Mouse (Mus musculus) MEL (cell line): ENCODE results near the gene Kcng3. TPM values are rescaled to one million over a fixed set of nuclear protein-coding genes. Genes with fewer than 3 reads are reported as not detected.

Experiments used
- DNase-seq: peaks from one replicate; pipeline ENCODE4 v3.0.0; 2011; ENCODE audit warnings: low read depth, low spot score
- H3K27ac ChIP-seq: 2 replicates; pipeline ENCODE4 v1.5.1; 2012; ENCODE audit warnings: low read depth, mild to moderate bottlenecking, control low read depth, low read length, moderate library complexity; ENCODE audit not compliant: control insufficient read depth
- H3K27me3 ChIP-seq, 2 experiments: fragments of 150-350 bp in 1 of 2; sonication (generic) in 1 of 2; 2 replicates each; pipeline ENCODE4 v1.6.1; 2012; ENCODE audit warnings: low read length in 2 of 2, mild to moderate bottlenecking in 2 of 2, improper control_type of control experiment in 1 of 2, moderate library complexity in 1 of 2; ENCODE audit not compliant: insufficient read depth in 2 of 2, control insufficient read depth in 1 of 2
- H3K36me3 ChIP-seq, 2 experiments: 2 replicates each; pipeline ENCODE4 v1.6.1; 2012 to 2014; ENCODE audit warnings: low read length in 2 of 2, improper control_type of control experiment in 1 of 2, inconsistent platforms in 1 of 2, mild to moderate bottlenecking in 1 of 2; ENCODE audit not compliant: insufficient read depth in 2 of 2, control insufficient read depth in 1 of 2
- H3K4me1 ChIP-seq, 2 experiments: fragments of 150-350 bp in 1 of 2; sonication (generic) in 1 of 2; 2 replicates each; pipeline ENCODE4 v1.6.1; 2012; ENCODE audit warnings: low read length in 2 of 2, improper control_type of control experiment in 1 of 2, mild to moderate bottlenecking in 1 of 2; ENCODE audit not compliant: insufficient read depth in 2 of 2, control insufficient read depth in 1 of 2
- H3K4me3 ChIP-seq, 2 experiments: fragments of 150-350 bp in 1 of 2; sonication (generic) in 1 of 2; 2 replicates each; pipeline ENCODE4 v1.5.1; 2012; ENCODE audit warnings: low read depth in 2 of 2, low read length in 2 of 2, mild to moderate bottlenecking in 2 of 2, moderate library complexity in 2 of 2, control low read depth in 1 of 2, improper control_type of control experiment in 1 of 2; ENCODE audit not compliant: control insufficient read depth in 1 of 2, insufficient read depth in 1 of 2
- H3K79me2 ChIP-seq: 2 replicates; pipeline ENCODE4 v1.6.1; 2012; ENCODE audit warnings: mild to moderate bottlenecking, low read length, moderate library complexity; ENCODE audit not compliant: control insufficient read depth, poor library complexity, insufficient read depth
- H3K9ac ChIP-seq: 2 replicates; pipeline ENCODE4 v1.6.1; 2012; ENCODE audit warnings: low read depth, mild to moderate bottlenecking, control low read depth, low read length, moderate library complexity; ENCODE audit not compliant: control insufficient read depth, poor library complexity, severe bottlenecking
- H3K9me3 ChIP-seq: fragments of 150-350 bp; sonication (generic); replicated peaks from 2 replicates; pipeline ENCODE4 v1.6.1; 2012; ENCODE audit warnings: mild to moderate bottlenecking, low read length, improper control_type of control experiment, moderate library complexity; ENCODE audit not compliant: insufficient read depth
- CHD1 ChIP-seq: IDR thresholded peaks from 2 replicates; pipeline ENCODE4 v1.6.1; 2012; ENCODE audit warnings: low read depth, mild to moderate bottlenecking, inconsistent platforms, low read length, improper control_type of control experiment
- CHD2 ChIP-seq: IDR thresholded peaks from 2 replicates; pipeline ENCODE4 v1.6.1; 2011; ENCODE audit warnings: low read length, improper control_type of control experiment
- E2F4 ChIP-seq: IDR thresholded peaks from 2 replicates; pipeline ENCODE4 v1.6.1; 2011; ENCODE audit warnings: low read depth, low read length, improper control_type of control experiment, borderline replicate concordance
- ETS1 ChIP-seq: IDR thresholded peaks from 2 replicates; pipeline ENCODE4 v1.6.1; 2012; ENCODE audit warnings: low read depth, mild to moderate bottlenecking, inconsistent platforms, low read length, improper control_type of control experiment, moderate library complexity
- GABPA ChIP-seq: IDR thresholded peaks from 2 replicates; pipeline ENCODE4 v1.6.1; 2012; ENCODE audit warnings: low read depth, mild to moderate bottlenecking, inconsistent platforms, low read length, improper control_type of control experiment, moderate library complexity
- HCFC1 ChIP-seq: IDR thresholded peaks from 2 replicates; pipeline ENCODE4 v1.6.1; 2012; ENCODE audit warnings: low read depth, mild to moderate bottlenecking, inconsistent platforms, low read length, improper control_type of control experiment, moderate library complexity
- KAT2A ChIP-seq: conservative IDR thresholded peaks from 2 replicates; pipeline ENCODE4 v1.6.1; 2012; ENCODE audit warnings: low read depth, low read length, improper control_type of control experiment, inconsistent platforms
- MAX ChIP-seq: IDR thresholded peaks from 2 replicates; pipeline ENCODE4 v1.6.1; 2011; ENCODE audit warnings: low read length, improper control_type of control experiment
- POLR2AphosphoS5 ChIP-seq: IDR thresholded peaks from 2 replicates; pipeline ENCODE4 v1.6.1; 2012; ENCODE audit warnings: low read depth, borderline replicate concordance, mild to moderate bottlenecking, inconsistent platforms, low read length, moderate library complexity, mixed read lengths
- RAD21 ChIP-seq: IDR thresholded peaks from 2 replicates; pipeline ENCODE4 v1.6.1; 2011; ENCODE audit warnings: mild to moderate bottlenecking, low read depth, low read length, improper control_type of control experiment
- RCOR1 ChIP-seq: IDR thresholded peaks from 2 replicates; pipeline ENCODE4 v1.6.1; 2012; ENCODE audit warnings: low read depth, mild to moderate bottlenecking, inconsistent platforms, low read length, improper control_type of control experiment
- SIN3A ChIP-seq: IDR thresholded peaks from 2 replicates; pipeline ENCODE4 v1.6.1; 2012; ENCODE audit warnings: low read length, improper control_type of control experiment, inconsistent platforms
- SMC3 ChIP-seq: IDR thresholded peaks from 2 replicates; pipeline ENCODE4 v1.6.1; 2011; ENCODE audit warnings: low read depth, low read length, improper control_type of control experiment
- TCF12 ChIP-seq: IDR thresholded peaks from 2 replicates; pipeline ENCODE4 v1.6.1; 2014; ENCODE audit warnings: low read depth, mild to moderate bottlenecking, inconsistent platforms, low read length, improper control_type of control experiment, moderate library complexity
- UBTF ChIP-seq: IDR thresholded peaks from 2 replicates; pipeline ENCODE4 v1.6.1; 2012; ENCODE audit warnings: low read depth, mild to moderate bottlenecking, inconsistent platforms, low read length, improper control_type of control experiment, moderate library complexity, borderline replicate concordance; ENCODE audit not compliant: insufficient read depth
- USF1 ChIP-seq: IDR thresholded peaks from 2 replicates; pipeline ENCODE4 v1.6.1; 2014; ENCODE audit warnings: low read depth, mild to moderate bottlenecking, inconsistent platforms, low read length, improper control_type of control experiment, moderate library complexity
- ZC3H11A ChIP-seq: IDR thresholded peaks from 2 replicates; pipeline ENCODE4 v1.6.1; 2012; ENCODE audit warnings: low read depth, mild to moderate bottlenecking, inconsistent platforms, low read length, improper control_type of control experiment
- ZMIZ1 ChIP-seq: IDR thresholded peaks from 2 replicates; pipeline ENCODE4 v1.6.1; 2012; ENCODE audit warnings: low read depth, mild to moderate bottlenecking, inconsistent platforms, low read length, improper control_type of control experiment, moderate library complexity
- polyA plus RNA-seq, 2 experiments: library from polyadenylated mRNA; stranded (reverse) in 1 of 2; unstranded in 1 of 2; fragments of >175 nt in 1 of 2; fragments of >200 nt in 1 of 2; gene quantifications; 2 replicates each; pipeline versions ENCODE4 v1.2.1 to v1.2.4; 2012; ENCODE audit warnings: low replicate concordance in 2 of 2, low read depth in 1 of 2; ENCODE audit not compliant: insufficient read length in 2 of 2, insufficient read depth in 1 of 2, missing spikeins in 1 of 2
- total RNA-seq: library from RNA; depleted of rRNA; stranded (reverse); fragments of 300-350 nt; gene quantifications from 2 replicates; pipeline ENCODE4 v1.2.3, GENCODE M21; 2012

The Kcng3 gene
- total and polyA plus RNA-seq, 3 experiments = not detected

DNA sequence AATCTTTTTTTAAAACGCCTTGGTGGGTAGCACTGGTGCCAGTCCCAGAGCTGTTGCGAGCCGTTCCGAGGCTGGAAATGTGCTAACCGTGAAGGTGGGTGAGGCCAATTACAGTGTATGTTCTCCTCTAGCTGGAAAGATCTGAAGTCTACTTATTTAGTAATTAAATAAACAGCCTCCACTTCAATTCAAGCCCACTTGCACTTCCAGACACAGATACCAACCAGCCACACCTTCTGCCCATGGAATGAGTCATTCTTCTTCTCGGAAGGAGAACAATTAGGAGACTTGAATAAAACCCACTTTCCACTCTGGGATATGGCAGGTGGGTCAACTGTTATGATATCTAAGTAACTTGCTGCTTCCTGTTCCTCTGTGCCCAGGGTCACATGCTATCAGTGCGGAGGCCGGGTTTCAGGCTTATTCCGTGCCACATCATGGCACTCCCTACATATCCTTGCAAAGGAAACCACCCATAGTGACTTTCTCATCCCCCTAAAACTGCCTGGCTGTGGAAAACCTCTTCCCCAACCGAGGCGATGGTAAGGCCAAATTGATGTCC is 54.8 kb downstream of the Kcng3 start:
- no peak overlapping the region for H3K9ac ChIP-seq

DNA sequence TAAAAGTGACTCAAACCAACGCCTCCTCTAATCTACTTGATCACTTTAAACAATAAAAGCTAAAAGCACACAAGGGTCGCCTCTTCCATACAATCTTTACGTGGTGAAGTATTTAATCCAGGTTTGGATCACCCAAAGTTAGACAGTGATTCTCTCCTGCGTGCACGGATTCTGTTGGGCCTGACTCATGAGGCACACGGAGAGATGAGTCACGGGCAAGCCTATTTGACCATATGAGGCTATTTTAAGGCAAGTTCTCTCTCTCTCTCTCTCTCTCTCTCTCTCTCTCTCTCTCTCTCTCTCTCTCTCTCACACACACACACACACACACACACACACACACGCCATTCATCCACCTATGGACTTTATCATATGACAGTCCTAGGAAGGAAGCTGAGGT is 57.1 kb downstream of the Kcng3 start:
- Histone ChIP-seq H3K9ac (no peak overlapping the region), H3K27ac (no peak overlapping the region), H3K79me2 (no peaks in the 10 kb centered on the region), H3K4me1 (no peaks in the 10 kb centered on the region), H3K9me3 (no peaks in the 10 kb centered on the region), H3K27me3 (no peaks in the 10 kb centered on the region; a peak in 1 of 4 replicates), H3K4me3 (no peak overlapping the region), H3K36me3 (no peaks in the 10 kb centered on the region)
- no peak for DNase-seq
- TF ChIP-seq SMC3 (no peak), USF1 (no peak)

More for the DNA sequence above, 54.8 kb downstream of the Kcng3 start:
- Histone ChIP-seq H3K4me3 (no peak overlapping the region), H3K27me3 (no peaks in the 10 kb centered on the region; a peak in 1 of 4 replicates), H3K36me3 (no peaks in the 10 kb centered on the region), H3K9me3 (no peaks in the 10 kb centered on the region), H3K4me1 (no peaks in the 10 kb centered on the region), H3K79me2 (no peaks in the 10 kb centered on the region), H3K27ac (no peak overlapping the region)
- DNase-seq = no peak
- TF ChIP-seq ZMIZ1 = no peak
- no peak for TF ChIP-seq HCFC1
- TF ChIP-seq GABPA = no peak
- no peak for TF ChIP-seq E2F4
- no peak for TF ChIP-seq USF1
- no peak for TF ChIP-seq CHD2
- no peak for TF ChIP-seq RAD21

DNA sequence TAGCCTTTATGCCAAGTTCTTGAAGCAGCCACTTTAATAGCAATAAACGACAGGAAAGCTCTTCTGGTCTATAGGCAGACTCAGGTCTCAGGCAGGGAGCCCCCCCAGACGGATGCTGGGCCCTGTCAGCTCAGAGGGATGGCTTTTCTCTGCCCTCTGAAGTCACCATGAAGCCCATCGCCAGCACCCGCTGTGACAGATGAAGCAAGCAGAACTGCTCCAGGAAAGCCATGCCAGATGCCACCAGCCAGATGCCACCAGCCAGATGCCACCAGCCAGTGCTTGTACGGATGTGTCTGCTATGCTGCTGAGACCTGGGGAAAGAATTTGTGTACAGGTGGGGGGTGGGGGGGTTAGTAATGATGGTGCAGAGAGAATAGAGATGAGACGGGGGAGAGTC is 58.6 kb downstream of the Kcng3 start:
- no peak for DNase-seq
- Histone ChIP-seq H3K9me3 (no peaks in the 10 kb centered on the region), H3K27me3 (no peaks in the 10 kb centered on the region; a peak in 1 of 4 replicates), H3K79me2 (no peaks in the 10 kb centered on the region), H3K9ac (no peak overlapping the region), H3K4me1 (no peaks in the 10 kb centered on the region), H3K27ac (no peak overlapping the region), H3K36me3 (no peaks in the 10 kb centered on the region), H3K4me3 (no peak overlapping the region)
- TF ChIP-seq KAT2A = no peak
- TF ChIP-seq ETS1 = no peak
- no peak for TF ChIP-seq UBTF
- no peak for TF ChIP-seq SIN3A
- TF ChIP-seq POLR2AphosphoS5 = no peak
- no peak for TF ChIP-seq TCF12
- no peak for TF ChIP-seq GABPA
- TF ChIP-seq HCFC1 = no peak
- TF ChIP-seq SMC3 = no peak
- TF ChIP-seq ZC3H11A = no peak
- no peak for TF ChIP-seq ZMIZ1
- no peak for TF ChIP-seq CHD1
- no peak for TF ChIP-seq RCOR1
- TF ChIP-seq MAX = no peak
